Mouse (Mus musculus): ENCODE results near the gene Cfap20. TPM values are rescaled to one million over a fixed set of nuclear protein-coding genes. Genes with fewer than 3 reads are reported as not detected.

Gene Cfap20
- 53.1 and 58.0 TPM in 2 replicates for total RNA-seq (2021)
- long read RNA-seq, transcript Cfap20-205 (5 exons, 1,023 nt), result minor isoform, 6 of 102 reads
- long read RNA-seq, transcript Cfap20-201 (6 exons, 1,295 nt), result major isoform, 84 of 102 reads
- long read RNA-seq, partial matches to known transcripts, result 1 of 102 reads
- long read RNA-seq, other reads (novel, unspliced or antisense), result 10 of 102 reads

DNA sequence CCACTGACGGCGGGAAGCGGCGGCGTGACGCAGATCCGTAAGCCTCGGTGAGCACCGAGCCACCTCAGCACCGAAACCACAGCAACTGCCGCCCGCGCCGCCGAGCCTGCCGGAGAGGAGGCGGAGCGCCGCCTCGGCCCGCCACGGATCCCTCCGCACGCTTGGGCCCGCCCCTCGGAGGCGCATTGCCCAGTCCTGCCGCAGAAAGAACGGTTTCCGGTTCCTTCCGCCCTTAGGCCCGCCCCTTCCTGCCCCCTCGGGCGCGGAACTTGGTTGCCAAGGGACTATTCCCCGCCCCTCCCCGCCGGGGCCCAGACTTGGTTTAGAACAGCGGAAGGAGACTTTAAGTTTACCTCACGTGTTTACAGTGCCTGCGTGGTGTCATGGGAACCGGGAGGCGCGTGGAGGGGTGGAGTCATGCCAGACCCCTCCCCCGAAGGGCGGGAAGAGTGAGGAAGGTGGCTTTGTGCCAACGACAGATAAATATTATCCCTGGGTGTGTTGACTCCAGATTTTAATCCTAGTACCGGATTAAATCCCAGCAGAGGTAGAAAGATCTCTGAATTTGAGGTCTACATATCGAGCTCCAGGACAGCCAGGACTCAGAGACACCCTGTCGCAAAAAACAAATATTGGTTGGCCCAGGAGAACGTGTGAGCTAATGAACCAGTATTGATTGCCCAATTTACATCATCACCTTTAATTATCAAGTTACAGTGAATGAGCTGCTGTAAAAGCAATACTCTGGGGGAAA, at the start of gene Cfap20:
Gene Cfap20 (minus strand): TSS at position 184 of the 754 bp plus-strand sequence.
- DNase-seq, result peak; percentile 99

DNA sequence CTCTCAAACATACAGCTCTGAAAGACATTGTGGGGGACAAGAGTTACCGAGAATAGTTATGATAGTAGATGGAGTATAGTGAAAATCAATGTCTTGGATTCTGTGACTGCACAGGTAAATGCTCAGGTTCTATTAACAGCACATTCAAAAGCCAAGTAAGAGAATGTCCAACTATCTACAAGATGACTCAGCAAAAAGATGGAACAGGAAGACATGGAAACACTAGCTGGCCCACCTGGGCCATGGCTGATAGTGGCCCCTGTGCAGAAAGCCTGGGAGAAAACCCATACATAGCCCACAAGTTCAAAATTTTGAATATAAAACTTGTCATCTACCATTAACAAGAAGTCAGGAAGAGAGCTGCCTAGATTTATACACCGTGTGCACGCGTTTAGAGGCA, 35.3 kb upstream of the Cfap20 start:
- no peak for DNase-seq

DNA sequence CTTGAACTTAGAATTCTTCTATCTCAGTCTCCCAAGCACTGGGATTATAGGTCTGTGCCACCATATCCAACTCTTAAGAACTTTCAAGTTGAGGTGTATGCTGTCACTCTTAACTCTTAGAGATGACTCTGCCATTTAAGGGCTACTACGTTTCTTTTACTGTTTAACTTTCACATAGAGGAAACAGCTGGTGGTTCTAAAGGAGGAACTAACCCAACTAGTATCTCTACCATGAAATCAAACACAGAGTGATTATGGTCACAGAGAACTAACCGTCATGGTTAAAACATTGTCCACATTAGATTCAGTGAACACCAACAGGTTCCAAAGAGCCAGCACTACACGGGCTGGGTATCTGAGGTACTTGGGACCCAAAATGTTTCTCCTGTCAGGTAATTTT, 34.3 kb upstream of the Cfap20 start:
- DNase-seq, result no peak

DNA sequence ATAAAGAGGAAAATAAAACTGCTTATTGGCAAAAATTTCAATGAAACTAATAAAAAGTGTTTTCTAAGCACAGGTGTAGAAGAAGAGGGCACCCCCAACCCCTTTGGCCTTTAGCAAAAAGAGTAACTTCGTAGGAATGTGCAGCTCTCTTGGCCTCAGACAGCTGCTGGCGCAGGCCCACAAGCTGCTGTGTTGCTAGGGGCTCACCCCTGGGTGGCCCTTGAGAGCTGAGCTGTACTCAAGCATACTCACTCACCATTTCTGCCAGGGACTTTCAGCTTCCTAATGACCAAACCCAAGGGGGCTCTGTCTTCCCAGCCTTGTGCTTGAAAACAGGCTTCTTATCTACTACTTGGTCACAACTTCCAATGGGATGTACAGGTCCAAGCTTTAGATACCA, 31.9 kb upstream of the Cfap20 start:
- peak; percentile 22 for DNase-seq

DNA sequence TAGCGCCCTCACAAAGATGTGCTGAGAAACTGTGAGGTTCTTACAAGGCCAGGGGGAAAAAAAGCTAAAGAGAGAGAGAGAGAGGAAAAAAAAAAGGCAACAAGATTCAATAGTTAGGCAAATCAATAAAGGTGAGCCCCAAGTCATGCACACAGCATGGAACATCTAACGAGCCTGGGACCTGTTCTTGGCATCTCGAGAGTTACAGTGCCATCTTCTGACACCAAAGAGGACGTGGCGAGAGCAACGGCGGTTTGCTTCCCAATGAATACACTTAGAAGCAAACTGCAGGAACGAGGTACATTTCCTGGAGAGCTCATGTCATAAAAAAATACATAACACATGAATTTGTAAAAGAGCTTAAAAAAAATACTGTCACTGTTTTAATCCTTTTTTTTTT, 17.8 kb upstream of the Cfap20 start:
- DNase-seq, result no peak

DNA sequence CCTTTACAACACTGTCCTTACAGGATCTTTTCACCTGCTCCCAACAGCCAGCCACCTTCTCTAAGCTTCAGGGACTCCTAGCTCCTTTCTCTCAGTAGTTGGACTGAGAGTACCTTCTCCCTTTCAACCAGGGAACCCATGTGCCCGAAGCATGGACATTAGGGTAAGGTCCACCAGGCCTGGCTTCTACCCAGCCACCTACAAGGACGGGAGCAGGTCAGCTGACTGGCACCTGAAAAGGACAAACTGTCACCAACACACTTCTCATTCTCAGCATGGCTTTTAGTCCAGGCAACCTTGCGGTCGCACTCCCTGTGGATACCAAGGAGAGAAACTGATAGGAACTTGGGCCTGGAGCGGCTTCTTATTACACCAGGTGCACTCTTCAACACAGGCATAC, 15.6 kb upstream of the Cfap20 start:
- DNase-seq, result no peak

DNA sequence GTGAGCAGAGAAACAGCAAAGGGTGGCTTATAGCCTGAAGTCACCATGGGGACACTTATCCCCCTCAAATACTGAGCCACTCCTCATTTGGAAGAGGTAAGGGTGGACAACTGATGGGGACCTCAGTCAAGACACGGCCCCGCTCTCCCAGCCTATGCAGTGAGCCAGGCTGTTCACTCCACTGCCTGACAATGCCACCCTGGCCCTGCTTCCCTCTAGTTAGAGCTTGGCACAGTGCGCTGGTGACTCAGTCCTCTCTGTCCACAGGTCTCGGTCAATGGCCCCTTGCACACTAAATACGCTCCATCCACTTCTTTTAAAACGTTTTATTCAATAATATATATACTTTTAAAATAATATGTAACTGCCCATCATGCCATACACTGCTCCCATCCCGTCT, 13.0 kb upstream of the Cfap20 start:
- DNase-seq, result peak; percentile 72

DNA sequence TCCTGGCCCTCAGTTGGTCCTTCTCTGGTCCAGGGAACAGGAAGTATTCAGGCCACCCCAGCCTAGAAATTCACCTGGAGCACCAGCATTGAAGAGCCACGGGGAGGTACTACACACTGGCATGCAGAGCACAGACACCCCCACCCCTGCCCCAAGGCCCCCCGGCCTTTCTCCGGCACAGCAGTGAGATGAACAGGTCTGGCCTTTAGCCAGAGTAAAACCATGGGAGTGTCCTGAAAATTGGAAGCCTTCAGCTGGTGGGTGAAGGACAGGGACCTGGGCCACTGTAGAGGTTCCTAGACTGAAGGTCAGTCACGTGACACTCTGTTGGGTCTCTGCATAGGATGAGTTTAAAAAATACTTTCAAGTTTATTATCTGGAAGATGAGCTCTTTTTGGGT, 10.4 kb upstream of the Cfap20 start:
- DNase-seq, result no peak

DNA sequence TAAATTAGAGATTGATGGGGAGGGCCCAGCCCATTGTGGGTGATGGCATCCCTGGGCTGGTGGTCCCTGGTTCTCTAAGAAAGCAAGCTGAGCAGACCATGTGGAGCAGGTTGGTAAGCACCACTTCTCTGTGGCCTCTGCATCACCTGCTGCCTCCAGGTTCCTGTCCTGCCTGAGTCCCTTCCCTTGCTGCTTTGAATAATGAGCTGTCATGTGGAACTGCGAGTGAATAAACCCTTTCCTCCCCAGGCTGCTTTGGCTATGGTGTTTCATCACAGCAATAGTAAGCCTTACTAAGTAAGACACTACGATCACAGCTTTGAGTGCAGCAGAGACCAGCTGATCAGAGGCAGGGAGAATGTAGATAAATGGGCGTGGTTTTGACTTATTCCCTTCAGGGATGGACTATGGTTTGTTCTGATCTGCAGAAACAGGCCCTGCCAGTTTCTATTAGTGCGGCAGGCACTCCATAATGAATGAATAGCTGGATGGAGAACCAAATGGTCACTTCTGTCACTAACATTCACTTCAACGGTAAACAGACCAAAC, 6.9 kb upstream of the Cfap20 start:
- no peak for DNase-seq

DNA sequence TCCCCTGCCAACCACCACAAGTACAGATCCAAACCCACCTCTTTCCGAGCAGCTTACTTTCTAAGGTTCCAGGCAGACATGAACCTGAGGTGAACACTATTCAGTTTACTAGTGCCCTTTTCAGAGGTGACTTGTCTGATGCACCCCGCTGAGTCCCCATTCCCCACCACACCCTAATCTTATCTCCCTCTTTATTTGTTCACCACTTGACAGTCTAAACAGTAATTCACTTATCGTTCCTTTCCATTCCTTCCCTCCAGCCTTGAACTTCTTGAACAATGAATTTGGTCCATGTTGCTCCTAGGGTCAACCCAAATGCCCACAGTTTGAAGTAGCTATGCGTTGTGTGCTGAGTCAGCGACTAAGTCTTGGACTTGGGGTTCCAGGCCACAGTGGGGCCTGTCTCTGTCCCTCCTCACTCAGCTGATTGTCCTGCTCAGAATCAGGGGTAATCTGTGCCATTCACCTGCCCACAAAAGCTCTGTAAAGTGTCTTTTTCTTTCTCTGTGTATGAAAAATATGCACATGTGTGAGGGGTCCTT, 5.6 kb upstream of the Cfap20 start:
- no peak for DNase-seq

DNA sequence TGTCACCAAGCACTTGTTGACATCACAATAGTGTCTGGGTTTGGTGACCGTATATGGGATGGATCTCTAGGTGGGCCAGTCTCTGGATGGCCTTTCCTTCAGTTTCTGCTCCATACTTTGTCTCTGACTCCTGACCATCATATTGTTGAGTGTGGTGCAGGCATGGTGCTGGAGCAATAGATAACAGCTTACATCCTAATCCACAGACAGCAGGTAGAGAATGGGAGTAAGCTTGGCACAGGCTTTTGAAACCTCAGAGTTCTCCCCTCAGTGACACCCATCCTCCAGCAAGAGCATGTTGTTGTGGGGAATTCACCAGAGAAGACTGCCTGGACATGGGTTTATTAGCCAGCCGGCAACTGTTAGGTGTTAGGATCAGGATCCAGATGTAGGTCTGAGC, 4.8 kb upstream of the Cfap20 start:
- no peak for DNase-seq

DNA sequence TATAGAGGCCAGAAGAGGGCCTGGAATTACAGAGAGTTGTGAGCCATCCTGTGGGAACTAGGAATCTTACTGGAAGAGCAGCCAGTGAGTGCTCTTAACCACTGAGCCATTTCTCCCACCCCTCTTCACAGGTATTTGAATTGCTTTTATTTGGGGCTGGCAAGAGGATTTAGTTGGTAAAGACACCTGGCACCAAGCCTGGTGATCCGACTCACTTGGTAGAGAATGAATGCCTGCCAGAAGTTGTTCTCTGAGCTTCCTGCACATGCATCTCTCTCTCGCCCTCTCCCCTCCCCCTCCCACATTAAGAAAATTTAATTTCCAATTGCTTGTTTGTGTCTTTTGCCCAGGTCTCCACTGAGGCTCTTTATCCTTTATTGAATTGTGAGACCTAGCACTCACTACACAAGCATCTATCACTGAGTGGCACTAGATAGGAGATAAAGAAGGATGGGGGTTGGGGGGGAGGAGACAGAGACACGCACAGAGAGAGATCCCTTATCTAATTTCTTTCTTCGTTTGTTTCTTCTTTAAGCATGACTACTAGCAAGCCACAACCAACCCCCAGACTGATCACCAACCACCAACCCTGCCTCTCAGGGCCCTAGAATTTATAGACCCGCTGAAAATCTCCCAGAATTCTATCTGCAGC, 2.8 kb upstream of the Cfap20 start:
- no peak for DNase-seq

DNA sequence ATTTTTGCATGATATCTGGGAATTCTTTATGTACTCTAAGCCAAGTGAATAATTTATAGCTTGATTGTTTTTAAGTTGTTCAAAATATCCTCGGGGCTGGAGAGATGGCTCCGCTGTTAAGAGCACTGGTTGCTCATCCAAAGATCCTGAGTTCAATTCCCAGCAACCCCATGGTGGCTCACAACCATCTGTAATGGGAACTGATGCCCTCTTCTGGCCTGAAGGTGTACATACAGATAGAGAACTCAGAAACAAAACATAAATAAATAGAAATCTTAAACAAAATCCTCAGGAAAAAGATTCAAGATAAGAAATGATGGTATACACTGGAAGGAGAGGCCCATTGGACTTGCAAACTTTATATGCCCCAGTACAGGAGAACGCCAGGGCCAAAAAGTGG, 1.3 kb upstream of the Cfap20 start:
- no peak for DNase-seq

DNA sequence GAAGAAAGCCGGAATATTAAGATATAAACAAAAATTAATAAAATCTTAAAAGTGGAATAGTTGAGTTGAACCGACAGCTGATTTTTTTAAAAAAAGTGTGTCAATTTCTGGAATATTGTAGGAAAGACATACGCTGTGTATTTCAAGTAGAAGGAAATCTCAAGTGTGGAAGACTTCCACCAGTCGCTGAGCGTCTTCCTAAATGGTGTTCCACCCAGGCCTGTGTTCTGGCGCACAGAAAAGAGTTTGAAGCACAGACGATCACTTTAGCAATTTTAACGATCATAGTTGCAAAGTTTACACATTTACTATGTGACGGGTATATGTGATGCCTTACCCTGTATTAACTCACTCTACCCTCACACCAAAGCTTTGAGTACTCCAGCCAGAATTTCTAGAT, 802 bp upstream of the Cfap20 start:
- no peak for DNase-seq

DNA sequence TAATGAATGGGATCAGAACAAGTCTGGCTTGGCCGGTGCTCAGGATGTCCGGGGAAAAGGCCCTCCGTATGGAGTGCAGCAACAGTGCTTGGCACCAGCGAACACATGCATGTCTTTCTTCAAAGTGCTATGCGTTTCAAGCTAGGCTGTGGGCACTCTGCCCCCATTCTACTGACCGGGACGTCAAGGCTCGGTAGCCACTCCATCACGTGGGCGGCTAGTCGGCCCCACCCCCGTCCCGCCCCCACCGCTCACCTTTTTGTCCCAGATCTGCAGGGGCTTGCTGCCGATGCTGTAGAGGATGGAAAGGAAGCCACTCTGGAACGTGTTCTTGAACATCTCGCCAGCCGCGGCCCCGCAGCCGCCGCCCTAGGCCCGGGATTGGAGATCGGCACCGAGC, 436 bp downstream of the Cfap20 start:
- peak; percentile 48 for DNase-seq

DNA sequence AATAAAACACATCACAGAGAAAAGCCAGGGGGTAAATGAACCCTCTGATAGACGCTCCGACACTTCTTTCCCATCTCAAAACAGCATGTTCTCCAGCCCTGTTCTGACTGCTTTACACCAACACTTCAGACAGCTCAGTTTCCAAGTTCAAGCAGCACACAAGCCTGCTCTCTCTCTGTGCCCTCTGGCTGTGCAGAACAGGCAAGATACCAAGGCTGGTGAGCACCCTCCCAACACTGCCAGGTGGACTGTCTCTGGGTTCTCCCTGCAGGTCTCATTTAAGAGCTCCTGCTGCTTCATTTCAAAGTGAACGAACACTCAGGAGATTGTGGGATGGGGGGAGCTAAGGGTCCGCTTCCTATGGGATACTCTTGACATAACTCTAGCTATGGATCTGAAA, 1.5 kb downstream of the Cfap20 start:
- DNase-seq, result no peak

DNA sequence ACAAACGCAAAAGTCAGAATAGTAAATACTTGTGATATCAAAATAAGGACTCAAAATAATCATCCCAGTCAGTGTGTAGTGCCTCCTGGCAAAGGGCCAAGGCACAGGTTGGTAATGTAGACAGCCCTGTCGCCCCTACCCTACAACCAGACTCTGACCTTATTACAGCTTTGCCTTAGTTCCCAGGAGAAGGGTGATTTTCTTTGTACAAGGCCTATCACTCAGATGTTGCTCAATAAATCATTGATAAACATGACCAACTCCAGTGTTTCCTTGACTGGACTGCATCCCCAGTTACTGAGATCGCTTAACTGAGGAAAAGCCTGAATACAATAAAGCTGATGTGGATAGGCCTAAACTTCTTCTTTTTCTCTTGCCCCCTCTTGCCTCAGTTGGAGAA, 2.2 kb downstream of the Cfap20 start:
- no peak for DNase-seq

DNA sequence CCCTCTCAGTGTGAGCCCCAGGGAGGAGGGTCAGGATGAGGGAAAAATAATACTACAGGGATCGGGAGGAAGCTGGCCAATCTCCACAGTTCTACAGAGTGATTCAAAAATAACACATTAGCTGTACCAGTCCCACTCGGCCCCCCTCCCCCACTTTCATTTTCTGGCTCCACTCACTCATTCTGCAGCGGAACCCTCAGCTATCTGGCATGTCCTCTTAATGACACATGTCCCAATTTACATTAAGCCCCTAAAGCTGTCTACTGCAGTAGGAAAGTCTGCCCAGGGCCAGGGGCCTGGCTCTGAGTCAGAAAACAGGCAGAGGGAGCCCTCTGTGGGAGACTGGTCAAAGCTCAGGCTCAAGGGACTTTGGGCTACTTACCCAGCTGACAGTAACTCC, 4.7 kb downstream of the Cfap20 start:
- peak; percentile 38 for DNase-seq

DNA sequence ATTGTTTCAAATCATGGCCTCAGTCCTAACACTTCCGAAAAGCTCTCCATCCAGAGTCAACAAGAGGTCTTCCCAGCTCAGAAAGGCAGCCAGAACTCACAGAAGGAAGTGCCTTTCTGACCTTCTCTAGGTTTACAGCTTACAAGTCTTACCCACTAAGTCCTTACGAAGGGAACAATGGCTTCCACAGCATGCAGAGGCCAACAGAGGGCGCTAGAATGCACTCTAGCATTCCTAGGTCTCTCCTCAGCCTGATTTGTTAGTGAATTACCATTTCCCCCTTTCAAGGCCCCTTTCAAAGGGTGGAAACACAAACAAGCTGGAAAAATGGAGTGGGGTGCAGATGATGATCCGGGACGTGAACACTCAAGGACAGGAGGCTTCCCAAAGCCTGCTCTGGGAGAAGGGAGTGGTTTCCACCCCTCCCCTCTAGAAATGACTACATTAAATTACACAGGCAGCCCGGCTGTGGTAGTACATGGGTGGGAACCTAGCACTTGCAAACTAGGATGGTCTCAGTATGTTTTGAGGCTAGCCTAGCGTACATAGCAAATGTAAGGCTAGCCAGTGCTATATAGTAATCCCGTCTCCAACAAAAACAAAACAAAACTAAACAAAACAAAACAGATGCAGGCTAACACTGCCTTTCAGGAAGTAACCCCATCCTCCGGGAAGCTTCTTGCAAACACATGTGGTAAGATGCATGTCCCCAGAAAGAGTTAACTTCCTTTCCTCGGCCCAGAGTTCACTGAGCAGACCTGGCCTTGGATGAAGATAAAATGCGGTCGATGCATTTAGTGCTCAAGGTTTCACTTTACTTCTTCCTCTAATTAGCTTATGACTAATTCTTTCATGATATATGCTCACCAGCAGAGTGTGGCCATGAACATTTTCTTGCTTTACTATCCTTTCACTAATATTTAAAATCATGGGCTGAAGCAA, 6.8 kb downstream of the Cfap20 start:
- DNase-seq, result peak; percentile 74

DNA sequence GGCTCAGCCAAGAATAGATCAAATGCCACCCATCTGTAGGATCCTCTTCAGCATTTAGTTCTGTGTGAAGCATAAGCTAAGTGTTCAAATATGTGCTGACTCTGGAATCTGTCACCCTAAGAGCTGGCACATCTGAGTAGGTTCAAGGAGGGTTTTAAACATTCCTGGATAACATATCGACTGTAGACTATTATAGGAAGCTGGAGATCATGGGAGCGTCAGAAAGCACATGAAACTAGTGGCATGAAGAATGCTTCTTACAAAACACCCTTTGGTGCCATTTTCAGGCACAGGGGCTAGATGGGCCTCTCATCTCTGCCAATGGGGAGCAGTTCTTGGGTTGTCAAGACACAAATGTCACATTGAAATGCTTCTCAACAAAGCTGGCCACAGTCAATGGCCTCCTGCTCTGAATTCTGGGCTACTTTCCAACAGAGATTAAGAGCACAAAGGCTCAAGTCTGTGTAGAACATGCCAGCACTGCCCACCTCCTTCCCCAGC, 7.8 kb downstream of the Cfap20 start:
- DNase-seq, result no peak

DNA sequence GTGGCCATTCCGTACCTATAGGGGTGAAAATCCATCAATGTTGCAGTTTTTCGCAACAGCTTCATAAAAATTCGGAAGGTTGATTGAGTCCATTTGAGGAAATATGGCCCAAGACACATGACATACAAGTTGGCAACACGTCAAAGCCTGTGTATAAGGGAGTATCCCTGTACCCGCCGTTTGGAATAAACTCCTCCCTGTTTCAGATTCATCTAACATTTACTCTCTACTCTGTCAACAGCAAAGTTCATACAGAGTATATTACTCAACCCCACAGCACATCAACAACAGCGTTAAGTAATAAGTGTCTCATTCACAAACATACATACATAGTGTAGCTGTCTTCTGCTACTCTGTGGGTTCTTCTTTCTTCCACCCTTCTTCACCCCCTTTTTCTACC, 10.0 kb downstream of the Cfap20 start:
- DNase-seq, result no peak

All from adrenal gland, postnatal 25 days (tissue).